Comparison of ENCODE assay signal across 8 mouse cellular contexts in the genomic region with DNA sequence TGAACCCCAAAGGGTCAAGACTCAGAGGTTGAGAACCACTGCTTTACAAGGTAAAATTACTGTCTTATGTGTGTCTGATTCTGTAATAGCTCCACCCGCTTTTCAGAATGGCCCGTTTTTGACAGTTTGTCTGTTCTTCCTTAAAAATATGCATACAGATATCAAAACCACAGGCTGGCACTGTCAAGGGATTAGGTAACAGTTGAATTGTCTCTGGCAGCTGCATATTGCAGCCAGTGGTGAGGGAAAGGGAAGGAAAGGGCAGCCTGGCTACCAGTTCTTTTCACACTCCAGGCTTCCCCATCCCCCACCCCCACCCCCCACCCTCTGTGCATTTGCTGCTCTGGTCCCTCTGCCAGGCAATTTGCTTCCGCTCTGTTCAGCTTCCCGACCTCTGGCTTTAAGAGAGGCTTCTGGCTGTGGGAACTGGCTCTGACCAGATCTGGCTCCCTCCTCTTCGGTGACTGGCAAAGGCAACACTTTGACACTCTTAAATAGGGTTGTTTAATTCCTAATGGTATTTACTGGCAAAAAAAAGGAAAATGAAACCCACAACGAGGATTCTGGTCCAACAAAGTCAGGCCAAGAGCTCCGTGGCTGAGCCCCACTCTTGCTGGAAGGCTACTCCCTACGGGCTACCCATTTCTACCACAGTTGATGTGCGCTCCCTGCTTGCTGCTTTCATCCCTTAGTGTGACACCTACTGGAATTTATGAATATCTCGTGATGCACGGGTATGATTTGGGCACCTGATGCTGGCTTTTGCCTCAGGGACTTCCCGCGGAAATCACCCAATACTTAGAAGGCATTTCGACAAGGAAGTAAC. TPM values are rescaled to one million over a fixed set of nuclear protein-coding genes. Genes with fewer than 3 reads are reported as not detected.
A peak's percentile ranks its signal among the peaks of the same experiment; 100 is the strongest.
DNase-seq lines count a peak whose midpoint lies in the region; ATAC-seq and TF ChIP-seq lines count a peak whose summit lies in the region.

No protein-coding gene starts in this region.

- H3K27me3 ChIP-seq in CH12.LX (replicated peaks): no peaks in the 10 kb centered on the region
- 0 out of 2 replicates have a peak, but pooled peaks cover 2% of the 10 kb centered on the region for H3K27me3 ChIP-seq in forebrain, embryonic 15.5 days

- TF ChIP-seq EP300 in CH12.LX (IDR thresholded peaks at IDR 0.05; ENCODE audit: low read length): no peak; the same call in 1 of the 2 replicates

- peak overlapping the region; percentile 79 for H3K9ac ChIP-seq in CH12.LX (ENCODE audit: insufficient read depth, low read depth)
- H3K9ac ChIP-seq in forebrain, embryonic 15.5 days (replicated peaks): 0 out of 2 replicates have a peak overlapping the region, but pooled peaks have one; percentile 59

- TF ChIP-seq RAD21 in CH12.LX (IDR thresholded peaks at IDR 0.05; ENCODE audit: low read depth, low read length): peak; percentile 48

- peaks cover 10% of the 10 kb centered on the region for H3K9me3 ChIP-seq in CH12.LX (replicated peaks; ENCODE audit: low read length)
- H3K9me3 ChIP-seq in forebrain, embryonic 15.5 days: no peaks in the 10 kb centered on the region

- H3K4me3 ChIP-seq in CH12.LX (replicated peaks in 1 of 3; ENCODE audit: low read depth in 2 of 3, low read length in 2 of 3, poor library complexity in 1 of 3): peak overlapping the region; percentile 72 to 91 (median 84)
- peak overlapping the region; percentile 65 for H3K4me3 ChIP-seq in forebrain, embryonic 15.5 days

- peak; percentile 28; the same call in 1 of the 2 replicates for TF ChIP-seq POLR2A in CH12.LX (IDR thresholded peaks at IDR 0.05; ENCODE audit: low read depth, low read length)

- 7% methylated on average over 14 of the region's 14 CpGs for WGBS in forebrain, embryonic 15.5 days

- H3K36me3 ChIP-seq in CH12.LX (replicated peaks in 1 of 2; ENCODE audit: control insufficient read depth in 1 of 2, insufficient read depth in 1 of 2, low read length in 1 of 2): peaks cover 4 to 26% of the 10 kb centered on the region in 2 experiments
- no peaks in the 10 kb centered on the region for H3K36me3 ChIP-seq in forebrain, embryonic 15.5 days

- peak; percentile 86 for DNase-seq in CH12.LX (ENCODE audit: extremely low read depth)
- DNase-seq in adrenal gland, adult 2 months: peak; percentile 31
- peak; percentile 92 for DNase-seq in induced T-regulatory cell, adult 2 months (ENCODE audit: low read depth)
- peak; percentile 68 for DNase-seq in left cerebral cortex, postnatal 4 days
- peak; percentile 32 for DNase-seq in mesoderm, embryonic 11.5 days (ENCODE audit: low read depth, low spot score)
- DNase-seq in spleen, postnatal 36 days (ENCODE audit: low spot score in 2 of 2): peak; percentile 26 to 36
- no peak for DNase-seq in ovary, postnatal 36 days (ENCODE audit: low spot score)

- H3K4me1 ChIP-seq in CH12.LX (ENCODE audit: control insufficient read depth in 1 of 2, insufficient read depth in 2 of 2): peaks cover 9 to 54% of the 10 kb centered on the region in 2 experiments
- peaks cover 20% of the 10 kb centered on the region for H3K4me1 ChIP-seq in forebrain, embryonic 15.5 days

- peak in 1 of 2 experiments; percentile 61; a peak in 2 of 4 replicates for TF ChIP-seq CTCF in CH12.LX (conservative IDR thresholded peaks at IDR 0.05 in 1 of 2, IDR thresholded peaks at IDR 0.05 in 1 of 2; ENCODE audit: low read depth in 2 of 2, low read length in 2 of 2)

- in situ Hi-C loops in CH12.LX (cut with MboI; ENCODE audit: low pct_ligation_motif_present, low pct_unique_long_range_greater_than_20kb, low sequenced_read_pairs): no loop called here

- H3K27ac ChIP-seq in CH12.LX (ENCODE audit: insufficient read depth, low read depth): peak overlapping the region; percentile 67; the same call in 1 of the 2 replicates
- H3K27ac ChIP-seq in forebrain, embryonic 15.5 days (replicated peaks): no peak overlapping the region

- intact Hi-C loops in left cerebral cortex, postnatal 4 days (cut with DNase I): no loop called here

- peak; percentile 67 for ATAC-seq in forebrain, embryonic 15.5 days (replicated peaks)

- dilution Hi-C loops in CH12.LX (cut with MboI; ENCODE audit: extremely low pct_ligation_motif_present, extremely low pct_unique_long_range_greater_than_20kb, low sequenced_read_pairs): no loop called here

- H3K79me2 ChIP-seq in CH12.LX (replicated peaks; ENCODE audit: control insufficient read depth, extremely low read depth, insufficient read depth, poor library complexity, severe bottlenecking): peaks cover 46% of the 10 kb centered on the region

- H3K4me2 ChIP-seq in CH12.LX (ENCODE audit: insufficient read depth, low read depth, poor library complexity, severe bottlenecking): peak overlapping the region; percentile 99
- H3K4me2 ChIP-seq in forebrain, embryonic 15.5 days (replicated peaks): peak overlapping the region; percentile 92

TF ChIP-seq in CH12.LX, 34 proteins besides CTCF, POLR2A, EP300 and RAD21:
- TF ChIP-seq MAZ (IDR thresholded peaks at IDR 0.05; ENCODE audit: low read depth, low read length) (no peak), TCF12 (IDR thresholded peaks at IDR 0.05; ENCODE audit: low read depth, low read length) (peak; percentile 52; the same call in 1 of the 2 replicates), ZMIZ1 (IDR thresholded peaks at IDR 0.05; ENCODE audit: low read depth, low read length) (no peak), E2F4 (IDR thresholded peaks at IDR 0.05; ENCODE audit: insufficient replicate concordance, low read depth, low read length) (no peak), CHD1 (IDR thresholded peaks at IDR 0.05; ENCODE audit: low read depth, low read length) (no peak; the same call in 1 of the 2 replicates), ELF1 (IDR thresholded peaks at IDR 0.05; ENCODE audit: low read depth, low read length) (0 out of 2 replicates have a peak, but pooled peaks have one; percentile 29), RCOR1 (conservative IDR thresholded peaks at IDR 0.05; ENCODE audit: low read depth, low read length) (no peak), MAX (IDR thresholded peaks at IDR 0.05; ENCODE audit: low read length) (no peak), BHLHE40 (IDR thresholded peaks at IDR 0.05; ENCODE audit: low read depth, low read length) (peak; percentile 98), KAT2A (IDR thresholded peaks at IDR 0.05; ENCODE audit: insufficient replicate concordance, low read length) (no peak), IRF4 (IDR thresholded peaks at IDR 0.05; ENCODE audit: low read depth, low read length) (peak; percentile 46; the same call in 1 of the 2 replicates), MEF2A (IDR thresholded peaks at IDR 0.05; ENCODE audit: borderline replicate concordance, low read depth, low read length) (0 out of 2 replicates have a peak, but pooled peaks have one; percentile 62), SMC3 (IDR thresholded peaks at IDR 0.05; ENCODE audit: low read depth, low read length) (peak; percentile 33), USF1 (IDR thresholded peaks at IDR 0.05; ENCODE audit: low read depth, low read length) (no peak), CHD2 (IDR thresholded peaks at IDR 0.05; ENCODE audit: low read length) (peak; percentile 55; the same call in 1 of the 2 replicates), ETS1 (conservative IDR thresholded peaks at IDR 0.05; ENCODE audit: low read depth, low read length) (peak; percentile 91), MYC (IDR thresholded peaks at IDR 0.05; ENCODE audit: low read depth, low read length) (no peak), NRF1 (IDR thresholded peaks at IDR 0.05; ENCODE audit: low read depth, low read length) (no peak), JUND (conservative IDR thresholded peaks at IDR 0.05; ENCODE audit: low read depth, low read length) (no peak), NELFE (IDR thresholded peaks at IDR 0.05; ENCODE audit: low read depth, low read length) (no peak), JUN (IDR thresholded peaks at IDR 0.05; ENCODE audit: insufficient read depth, low read depth, low read length) (no peak)
TF ChIP-seq in CH12.LX: peak in this region for 8.

RNA-seq across cellular contexts. Expression of a gene that starts 1.3 kb away (rescaled TPM):
- 41.4 and 44.7 TPM in 2 replicates for total RNA-seq in CH12.LX (2012; rRNA removed)
- total RNA-seq in CH12.LX (2014; rRNA removed): 62.2 and 74.4 TPM in 2 replicates
- 66.2 and 77.2 TPM in 2 replicates for polyA plus RNA-seq in CH12.LX (2012; ENCODE audit: insufficient read length, low read depth)
- 10 to 100 TPM; 19.5 to 20.8 TPM for total RNA-seq in adrenal gland, adult 2 months (2021)
- 2.0 and 2.1 TPM in 2 replicates for polyA plus RNA-seq in adrenal gland, adult 2 months (2012; rRNA removed)
- 1.9 and 2.1 TPM in 2 replicates for polyA plus RNA-seq in forebrain, embryonic 15.5 days (2015; fragmentation: Nextera tagmentation; extraction: Ambion mirVana)
- 10 to 100 TPM; 11.5 to 12.2 TPM for total RNA-seq in left cerebral cortex, postnatal 4 days (2021)
